Mouse (Mus musculus): ENCODE measurements around the gene Plekhg5. TPM values are rescaled to one million over a fixed set of nuclear protein-coding genes. Genes with fewer than 3 reads are reported as not detected.

Gene Plekhg5
- 9.0 and 9.2 TPM in 2 replicates for polyA plus RNA-seq (2014; fragmentation: Nextera tagmentation; extraction: Ambion mirVana)

DNA sequence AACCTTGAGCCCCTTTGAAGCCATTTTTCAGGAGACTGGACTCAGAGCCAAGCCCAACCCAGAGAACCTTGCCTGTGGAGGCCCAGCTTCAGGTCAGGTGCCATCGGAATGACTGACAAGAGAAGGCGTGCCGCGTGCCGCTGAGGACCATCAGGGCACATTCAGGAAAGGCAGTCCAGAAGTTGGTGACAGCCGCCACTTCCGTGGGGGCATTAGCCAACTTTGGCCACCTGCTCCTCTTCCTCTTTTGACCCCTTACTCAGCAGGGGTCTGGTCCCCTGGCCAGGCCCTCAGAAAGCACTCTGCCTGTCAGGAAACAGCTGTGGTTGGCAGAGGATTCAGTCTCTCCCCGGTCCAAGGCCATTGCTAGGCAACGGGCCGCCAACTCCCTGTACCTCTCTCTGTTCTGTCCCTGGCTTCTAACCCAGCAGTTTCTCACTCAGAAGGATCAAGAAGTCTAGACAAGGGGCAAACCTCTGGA is at the start of gene Plekhg5:
Plekhg5 (plus strand) TSS at position 378 of the 481 bp plus-strand sequence.
- Histone ChIP-seq H3K27ac (ENCODE audit: low read depth) (no peak within 1 kb of the TSS), H3K4me3 (ENCODE audit: low read depth, low read length) (no peak within 1 kb of the TSS), H3K4me2 (ENCODE audit: low read length) (no peak within 1 kb of the TSS), H3K36me3 (ENCODE audit: control insufficient read depth, insufficient read depth, low read length) (no peaks in the 10 kb centered on the region), H3K9me3 (ENCODE audit: control insufficient read depth, low read length) (no peaks in the 10 kb centered on the region), H3K9ac (ENCODE audit: low read length) (no peak within 1 kb of the TSS), H3K27me3 (replicated peaks; ENCODE audit: control insufficient read depth, insufficient read depth, low read length) (no peaks in the 10 kb centered on the region), H3K4me1 (replicated peaks; ENCODE audit: control insufficient read depth, insufficient read depth, low read length) (peaks cover 4% of the 10 kb centered on the region; the same call in 1 of the 2 replicates)
- ATAC-seq (replicated peaks; ENCODE audit: low FRiP score, low TSS enrichment, low read depth) (no peak), DNase-seq (ENCODE audit: low spot score) (no peak)
- WGBS, result 73% methylated on average over 10 of the region's 10 CpGs

DNA sequence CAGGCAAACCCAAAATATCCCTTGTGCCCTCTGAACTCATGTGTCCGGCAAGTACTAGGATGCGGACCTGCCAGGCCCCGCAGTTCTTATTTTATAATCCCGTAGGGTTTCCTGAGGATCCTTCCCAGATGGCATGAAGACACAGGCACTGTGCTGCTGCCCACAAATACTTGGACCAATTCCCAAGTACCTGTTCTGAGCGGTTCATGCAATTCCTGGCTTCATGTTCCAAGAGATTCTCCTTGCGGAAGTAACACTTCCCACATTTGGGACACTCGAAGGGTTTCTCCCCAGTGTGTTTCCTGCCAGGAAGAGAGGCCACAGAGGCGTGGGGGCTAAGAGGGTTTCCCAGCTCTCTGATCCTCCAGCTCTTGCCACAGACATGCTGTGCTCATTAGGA is 49.8 kb upstream of the Plekhg5 start:
- 89% methylated on average over 8 of the region's 8 CpGs for WGBS
- no peak overlapping the region for H3K27ac ChIP-seq (ENCODE audit: low read depth)
- H3K36me3 ChIP-seq (ENCODE audit: control insufficient read depth, insufficient read depth, low read length), result peaks cover 69% of the 10 kb centered on the region
- H3K4me1 ChIP-seq (replicated peaks; ENCODE audit: control insufficient read depth, insufficient read depth, low read length), result peaks cover 21% of the 10 kb centered on the region
- H3K27me3 ChIP-seq (replicated peaks; ENCODE audit: control insufficient read depth, insufficient read depth, low read length), result no peaks in the 10 kb centered on the region
- H3K9me3 ChIP-seq (ENCODE audit: control insufficient read depth, low read length), result no peaks in the 10 kb centered on the region
- H3K4me3 ChIP-seq (ENCODE audit: low read depth, low read length), result no peak overlapping the region
- H3K9ac ChIP-seq (ENCODE audit: low read length), result no peak overlapping the region
- DNase-seq (ENCODE audit: low spot score), result no peak
- ATAC-seq (replicated peaks; ENCODE audit: low FRiP score, low TSS enrichment, low read depth), result no peak
- H3K4me2 ChIP-seq (ENCODE audit: low read length), result no peak overlapping the region

DNA sequence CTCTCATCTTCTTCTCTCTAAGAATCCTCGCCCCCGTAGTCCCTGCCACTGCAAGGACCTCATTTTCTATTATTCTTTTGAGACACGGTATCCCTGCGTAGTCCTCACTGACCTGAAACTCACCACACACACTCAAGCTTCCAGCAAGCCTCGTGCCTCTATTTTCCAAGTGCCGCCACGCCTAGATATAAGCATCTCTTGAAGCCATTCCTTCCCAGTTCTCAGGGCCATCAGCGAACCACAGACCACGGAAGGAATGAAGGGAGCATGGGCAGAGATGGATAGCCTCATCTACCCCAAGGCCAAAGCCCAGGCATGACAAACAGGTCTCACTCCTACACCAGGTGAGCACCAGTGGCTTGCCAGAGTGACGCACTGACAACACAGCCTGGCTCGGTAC is 47.8 kb upstream of the Plekhg5 start:
- peaks cover 53% of the 10 kb centered on the region for H3K36me3 ChIP-seq (ENCODE audit: control insufficient read depth, insufficient read depth, low read length)
- H3K4me1 ChIP-seq (replicated peaks; ENCODE audit: control insufficient read depth, insufficient read depth, low read length), result peaks cover 29% of the 10 kb centered on the region
- DNase-seq (ENCODE audit: low spot score) (no peak), ATAC-seq (replicated peaks; ENCODE audit: low FRiP score, low TSS enrichment, low read depth) (no peak)
- 90% methylated on average over 11 of the region's 11 CpGs for WGBS
- H3K27ac ChIP-seq (ENCODE audit: low read depth), result no peak overlapping the region
- H3K4me2 ChIP-seq (ENCODE audit: low read length), result no peak overlapping the region
- no peaks in the 10 kb centered on the region for H3K27me3 ChIP-seq (replicated peaks; ENCODE audit: control insufficient read depth, insufficient read depth, low read length)
- no peaks in the 10 kb centered on the region for H3K9me3 ChIP-seq (ENCODE audit: control insufficient read depth, low read length)
- H3K4me3 ChIP-seq (ENCODE audit: low read depth, low read length), result no peak overlapping the region
- no peak overlapping the region; the same call in 1 of the 2 replicates for H3K9ac ChIP-seq (ENCODE audit: low read length)

GRCm38 (mm10) chr4:152026751-152027508 is 45.4 kb upstream of the Plekhg5 start:
- Histone ChIP-seq H3K27ac (ENCODE audit: low read depth) (peak overlapping the region; percentile 64; the same call in 1 of the 2 replicates), H3K4me1 (replicated peaks; ENCODE audit: control insufficient read depth, insufficient read depth, low read length) (peaks cover 29% of the 10 kb centered on the region), H3K9me3 (ENCODE audit: control insufficient read depth, low read length) (no peaks in the 10 kb centered on the region), H3K36me3 (ENCODE audit: control insufficient read depth, insufficient read depth, low read length) (peaks cover 29% of the 10 kb centered on the region), H3K27me3 (replicated peaks; ENCODE audit: control insufficient read depth, insufficient read depth, low read length) (no peaks in the 10 kb centered on the region), H3K9ac (ENCODE audit: low read length) (peak overlapping the region; percentile 69), H3K4me3 (ENCODE audit: low read depth, low read length) (peak overlapping the region; percentile 69), H3K4me2 (ENCODE audit: low read length) (peak overlapping the region; percentile 97)
- peak; percentile 72 for DNase-seq (ENCODE audit: low spot score)
- WGBS, result 2% methylated on average over 38 of the region's 41 CpGs
- ATAC-seq (replicated peaks; ENCODE audit: low FRiP score, low TSS enrichment, low read depth), result peak; percentile 67

GRCm38 (mm10) chr4:152027524-152027923 is 44.8 kb upstream of the Plekhg5 start, which contains the start of gene Zbtb48:
Gene Zbtb48, minus strand, starts transcription at chr4:152027671.
- H3K27ac ChIP-seq (ENCODE audit: low read depth), result peak within 1 kb of the TSS; percentile 64; the same call in 1 of the 2 replicates
- no peaks in the 10 kb centered on the region for H3K27me3 ChIP-seq (replicated peaks; ENCODE audit: control insufficient read depth, insufficient read depth, low read length)
- H3K4me1 ChIP-seq (replicated peaks; ENCODE audit: control insufficient read depth, insufficient read depth, low read length), result peaks cover 29% of the 10 kb centered on the region
- peak within 1 kb of the TSS; percentile 69 for H3K9ac ChIP-seq (ENCODE audit: low read length)
- H3K4me2 ChIP-seq (ENCODE audit: low read length), result peak within 1 kb of the TSS; percentile 97
- ATAC-seq (replicated peaks; ENCODE audit: low FRiP score, low TSS enrichment, low read depth), result peak; percentile 97
- 0% methylated on average over 35 of the region's 35 CpGs for WGBS
- no peaks in the 10 kb centered on the region for H3K9me3 ChIP-seq (ENCODE audit: control insufficient read depth, low read length)
- peak within 1 kb of the TSS; percentile 69 for H3K4me3 ChIP-seq (ENCODE audit: low read depth, low read length)
- peaks cover 23% of the 10 kb centered on the region for H3K36me3 ChIP-seq (ENCODE audit: control insufficient read depth, insufficient read depth, low read length)
- peak; percentile 92 for DNase-seq (ENCODE audit: low spot score)

DNA sequence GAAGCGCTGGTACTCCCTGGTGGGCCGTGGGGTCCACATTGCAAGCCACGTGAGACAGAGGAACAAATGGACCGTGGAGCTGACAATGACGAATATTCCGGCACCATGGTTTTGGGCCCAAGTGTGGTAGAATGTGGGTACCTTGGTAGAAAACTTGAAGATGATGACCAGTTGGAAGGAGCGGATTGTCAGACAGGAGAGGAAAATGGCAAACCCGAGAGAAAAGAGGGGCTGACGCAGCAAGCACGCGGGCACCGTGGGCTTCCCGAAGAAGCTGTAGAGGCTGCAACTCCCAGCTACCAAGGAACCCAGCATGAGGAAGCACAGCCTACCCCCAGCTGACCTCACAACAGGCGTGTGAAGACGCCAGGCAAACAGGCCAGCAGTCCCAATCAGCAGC is 43.8 kb upstream of the Plekhg5 start:
- DNase-seq (ENCODE audit: low spot score) (no peak), ATAC-seq (replicated peaks; ENCODE audit: low FRiP score, low TSS enrichment, low read depth) (no peak)
- Histone ChIP-seq H3K9me3 (ENCODE audit: control insufficient read depth, low read length) (no peaks in the 10 kb centered on the region), H3K4me2 (ENCODE audit: low read length) (peak overlapping the region; percentile 86; the same call in 1 of the 2 replicates), H3K27me3 (replicated peaks; ENCODE audit: control insufficient read depth, insufficient read depth, low read length) (no peaks in the 10 kb centered on the region), H3K4me1 (replicated peaks; ENCODE audit: control insufficient read depth, insufficient read depth, low read length) (peaks cover 29% of the 10 kb centered on the region), H3K27ac (ENCODE audit: low read depth) (no peak overlapping the region), H3K36me3 (ENCODE audit: control insufficient read depth, insufficient read depth, low read length) (peaks cover 14% of the 10 kb centered on the region), H3K4me3 (ENCODE audit: low read depth, low read length) (no peak overlapping the region), H3K9ac (ENCODE audit: low read length) (no peak overlapping the region)
- WGBS, result 64% methylated on average over 15 of the region's 15 CpGs

GRCm38 (mm10) chr4:152029087-152029486 is 43.2 kb upstream of the Plekhg5 start:
- H3K9ac ChIP-seq (ENCODE audit: low read length), result no peak overlapping the region
- peaks cover 12% of the 10 kb centered on the region; the same call in 1 of the 2 replicates for H3K36me3 ChIP-seq (ENCODE audit: control insufficient read depth, insufficient read depth, low read length)
- no peak overlapping the region for H3K4me2 ChIP-seq (ENCODE audit: low read length)
- WGBS, result 48% methylated on average over 5 of the region's 5 CpGs
- H3K27ac ChIP-seq (ENCODE audit: low read depth), result no peak overlapping the region
- no peaks in the 10 kb centered on the region for H3K27me3 ChIP-seq (replicated peaks; ENCODE audit: control insufficient read depth, insufficient read depth, low read length)
- no peak overlapping the region for H3K4me3 ChIP-seq (ENCODE audit: low read depth, low read length)
- no peak for ATAC-seq (replicated peaks; ENCODE audit: low FRiP score, low TSS enrichment, low read depth)
- peaks cover 29% of the 10 kb centered on the region for H3K4me1 ChIP-seq (replicated peaks; ENCODE audit: control insufficient read depth, insufficient read depth, low read length)
- H3K9me3 ChIP-seq (ENCODE audit: control insufficient read depth, low read length), result no peaks in the 10 kb centered on the region
- no peak for DNase-seq (ENCODE audit: low spot score)

GRCm38 (mm10) chr4:152029997-152030396 is 42.3 kb upstream of the Plekhg5 start:
- Histone ChIP-seq H3K4me1 (replicated peaks; ENCODE audit: control insufficient read depth, insufficient read depth, low read length) (peaks cover 25% of the 10 kb centered on the region), H3K27ac (ENCODE audit: low read depth) (no peak overlapping the region), H3K9me3 (ENCODE audit: control insufficient read depth, low read length) (no peaks in the 10 kb centered on the region), H3K27me3 (replicated peaks; ENCODE audit: control insufficient read depth, insufficient read depth, low read length) (no peaks in the 10 kb centered on the region), H3K36me3 (ENCODE audit: control insufficient read depth, insufficient read depth, low read length) (0 out of 2 replicates have a peak, but pooled peaks cover 6% of the 10 kb centered on the region), H3K4me2 (ENCODE audit: low read length) (no peak overlapping the region), H3K4me3 (ENCODE audit: low read depth, low read length) (no peak overlapping the region), H3K9ac (ENCODE audit: low read length) (no peak overlapping the region)
- DNase-seq (ENCODE audit: low spot score), result no peak
- WGBS, result 73% methylated on average over 4 of the region's 4 CpGs
- no peak for ATAC-seq (replicated peaks; ENCODE audit: low FRiP score, low TSS enrichment, low read depth)
